Mouse (Mus musculus) CH12.LX (cell line): Measurements from ENCODE around the gene Pced1b.

Experiments used
- CTCF ChIP-seq, 2 experiments: IDR thresholded peaks in 1 of 2; conservative IDR thresholded peaks in 1 of 2; 2 replicates each; pipeline ENCODE4 v1.5.1; 2011 to 2012; ENCODE audit warnings: low read depth in 2 of 2, low read length in 2 of 2, improper control_type of control experiment in 1 of 2, inconsistent platforms in 1 of 2, mild to moderate bottlenecking in 1 of 2, moderate library complexity in 1 of 2
- MAFK ChIP-seq: IDR thresholded peaks from 2 replicates; pipeline ENCODE4 v1.6.1; 2011; ENCODE audit warnings: low read length, improper control_type of control experiment; ENCODE audit not compliant: insufficient replicate concordance
- POLR2A ChIP-seq: IDR thresholded peaks from 2 replicates; pipeline ENCODE4 v1.6.1; 2011; ENCODE audit warnings: low read depth, mild to moderate bottlenecking, improper control_type of control experiment, low read length
- RAD21 ChIP-seq: IDR thresholded peaks from 2 replicates; pipeline ENCODE4 v1.6.1; 2011; ENCODE audit warnings: low read depth, mild to moderate bottlenecking, low read length, improper control_type of control experiment, moderate library complexity

- TF ChIP-seq POLR2A (no peak), RAD21 (no peak), CTCF (conservative IDR thresholded peaks at IDR 0.05 in 1 of 2, IDR thresholded peaks at IDR 0.05 in 1 of 2; ENCODE audit: low read depth in 2 of 2, low read length in 2 of 2) (no peak), MAFK (no peak)
These were observed 173.4 kb downstream of the Pced1b start for GRCm38 (mm10) chr15:97420292-97420691.
